8 mouse cellular contexts compared by ENCODE assay signal in genomic region chr5:98184971-98185805, GRCm38 (mm10). TPM values are rescaled to one million over a fixed set of nuclear protein-coding genes. Genes with fewer than 3 reads are reported as not detected.
DNase-seq lines count a peak whose midpoint lies in the region; ATAC-seq and TF ChIP-seq lines count a peak whose summit lies in the region.

No protein-coding gene starts in this region.

- H3K9ac ChIP-seq in hindbrain, embryonic 15.5 days: peak overlapping the region; percentile 42

- H3K9me3 ChIP-seq in hindbrain, embryonic 15.5 days: no peaks in the 10 kb centered on the region

- TF ChIP-seq CTCF in gastrocnemius, adult 2 months (IDR thresholded peaks at IDR 0.05): peak; percentile 96; the same call in 1 of the 2 replicates

- peaks cover 48% of the 10 kb centered on the region for H3K4me1 ChIP-seq in hindbrain, embryonic 15.5 days (replicated peaks)

- peaks cover 50% of the 10 kb centered on the region for H3K27me3 ChIP-seq in hindbrain, embryonic 15.5 days

- intact Hi-C loops in gastrocnemius, adult 2 months (cut with DNase I): loop anchor here (10.0 kb wide), 1 partner anchor 1060 kb away; no protein-coding TSS in a partner anchor
- intact Hi-C loops in left cerebral cortex, postnatal 14 days (cut with DNase I): loop anchor here (10.0 kb wide), 1 partner anchor 540 kb away; no protein-coding TSS in a partner anchor

- peak overlapping the region; percentile 86 for H3K4me2 ChIP-seq in hindbrain, embryonic 15.5 days

- H3K27ac ChIP-seq in gastrocnemius, adult 2 months: peak overlapping the region; percentile 66
- peak overlapping the region; percentile 46 for H3K27ac ChIP-seq in hindbrain, embryonic 15.5 days (replicated peaks)

- peak; percentile 54 for ATAC-seq in hindbrain, embryonic 15.5 days (ENCODE audit: low FRiP score, low read depth)
- peak; percentile 84 for ATAC-seq in megakaryocyte progenitor cell, adult 5-6 weeks (replicated peaks; ENCODE audit: poor library complexity)

- DNase-seq in T-cell, adult 2 months (ENCODE audit: low spot score): peak; percentile 65
- DNase-seq in cerebellum, postnatal 10 days: peak; percentile 94 to 97
- DNase-seq in gastrocnemius, adult 2 months: peak; percentile 93
- peak; percentile 80 to 84 for DNase-seq in left cerebral cortex, postnatal 14 days (ENCODE audit: low spot score in 2 of 2)
- DNase-seq in right cerebral cortex, postnatal 14 days: peak; percentile 80
- DNase-seq in urinary bladder, postnatal 14 days (ENCODE audit: low spot score): peak; percentile 82

- no peaks in the 10 kb centered on the region for H3K36me3 ChIP-seq in hindbrain, embryonic 15.5 days

- H3K4me3 ChIP-seq in gastrocnemius, adult 2 months: peak overlapping the region; percentile 86
- peak overlapping the region; percentile 49 for H3K4me3 ChIP-seq in hindbrain, embryonic 15.5 days

- WGBS in hindbrain, embryonic 15.5 days: under 1% methylated on average over 76 of the region's 89 CpGs

RNA-seq across cellular contexts. Expression of gene Prdm8, which starts 18.2 kb away (rescaled TPM):
- total RNA-seq in gastrocnemius, adult 2 months (2021): 1 to 10 TPM in 1 of 2 experiments, under 1 TPM in 1; 0.73 to 1.4 TPM
- polyA plus RNA-seq in hindbrain, embryonic 15.5 days (2015; fragmentation: Nextera tagmentation; extraction: Ambion mirVana): 3.7 and 5.4 TPM in 2 replicates
- 10 to 100 TPM; 44.0 to 45.1 TPM for total RNA-seq in left cerebral cortex, postnatal 14 days (2021)
- not detected in 2 replicates for total RNA-seq in megakaryocyte progenitor cell, adult 5-6 weeks (2015)
- total RNA-seq in megakaryocyte progenitor cell, adult 5-6 weeks (2017): not detected in 2 replicates

Comparison
In these comparisons a context has a peak if more than half of its experiments do, and no peak if none do; other contexts are left out.
1. Peak in every context shown above with its lines: DNase-seq, ATAC-seq, H3K4me3 ChIP-seq and H3K27ac ChIP-seq.
2. RNA of gene Prdm8, which starts 18.2 kb away (total RNA-seq): 44.0 to 45.1 TPM in left cerebral cortex, postnatal 14 days; 0.73 to 1.4 TPM in gastrocnemius, adult 2 months and not detected in megakaryocyte progenitor cell, adult 5-6 weeks; every median in the first group is over 10 times any median in the second.